Mouse (Mus musculus) T-cell, adult 2 months (primary cell): ENCODE results near the gene Klk4.

Source experiments
- DNase-seq: peaks from one replicate; pipeline ENCODE4 v3.0.0; 2022; ENCODE audit warnings: low spot score

The Klk4 gene

DNA sequence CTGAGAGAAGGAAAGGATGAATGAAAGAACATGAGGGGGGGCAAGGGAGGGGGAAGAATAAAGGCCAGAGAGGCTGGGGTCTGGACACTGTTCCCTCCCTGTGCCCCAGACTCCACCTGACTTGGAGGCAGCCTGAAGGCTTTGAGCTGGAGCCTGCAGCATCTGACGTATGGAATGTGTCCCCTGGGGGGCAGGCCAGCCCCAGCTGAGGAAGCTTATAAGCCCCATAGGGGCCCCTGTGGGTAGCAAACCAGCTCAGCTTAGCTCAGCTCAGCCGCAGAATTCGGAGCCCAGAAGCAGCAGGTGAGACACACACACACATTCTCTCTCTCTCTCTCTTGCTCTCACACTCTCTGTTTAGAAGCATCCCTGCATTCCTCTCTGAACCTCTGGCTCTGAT lies at the start of gene Klk4:
TSS of gene Klk4 (plus strand) at position 249 of the 400 bp plus-strand sequence.
- no peak for DNase-seq

DNA sequence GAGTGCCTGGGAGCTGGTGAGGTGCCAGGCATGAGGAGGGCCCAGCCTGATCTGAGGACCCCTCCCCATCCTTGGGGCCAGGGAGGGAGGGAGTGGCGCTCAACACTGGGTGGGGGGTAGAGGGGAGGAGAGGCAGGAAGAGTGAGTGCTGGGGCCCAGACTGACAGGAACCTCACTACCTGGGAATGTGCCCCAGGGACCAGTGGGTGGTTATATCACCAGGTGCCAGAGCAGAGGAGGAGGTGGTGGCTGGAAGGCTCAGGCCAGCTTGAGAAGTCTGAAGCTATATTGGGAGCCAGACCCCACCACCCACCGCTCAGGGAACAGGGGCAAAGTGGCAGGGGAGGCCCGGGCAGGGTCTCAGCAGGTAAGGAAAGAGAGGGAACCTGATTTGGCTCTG lies 39.3 kb upstream of the Klk4 start, which contains the start of gene Klk5:
TSS of gene Klk5 (plus strand) at position 271 of the 400 bp plus-strand sequence.
- no peak for DNase-seq

DNA sequence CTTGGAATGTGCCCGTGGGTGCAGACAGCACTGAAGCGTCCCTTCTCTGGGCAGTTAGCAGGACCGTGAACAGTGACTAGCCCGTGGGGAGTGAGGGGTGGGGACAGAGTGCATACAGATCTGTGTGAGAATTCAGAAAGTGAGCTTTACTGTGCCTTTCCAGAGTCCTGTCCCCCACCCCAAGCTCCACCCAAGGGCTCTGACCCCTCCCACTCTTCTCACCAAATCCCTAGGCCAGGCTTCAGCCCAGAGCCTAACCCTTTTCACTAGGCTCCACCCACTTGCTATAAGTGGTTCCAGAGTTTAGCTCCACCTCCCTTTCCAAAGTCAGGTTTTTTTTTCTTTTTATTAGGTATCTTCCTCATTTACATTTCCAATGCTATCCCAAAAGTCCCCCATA lies 37.2 kb upstream of the Klk4 start:
- no peak for DNase-seq

DNA sequence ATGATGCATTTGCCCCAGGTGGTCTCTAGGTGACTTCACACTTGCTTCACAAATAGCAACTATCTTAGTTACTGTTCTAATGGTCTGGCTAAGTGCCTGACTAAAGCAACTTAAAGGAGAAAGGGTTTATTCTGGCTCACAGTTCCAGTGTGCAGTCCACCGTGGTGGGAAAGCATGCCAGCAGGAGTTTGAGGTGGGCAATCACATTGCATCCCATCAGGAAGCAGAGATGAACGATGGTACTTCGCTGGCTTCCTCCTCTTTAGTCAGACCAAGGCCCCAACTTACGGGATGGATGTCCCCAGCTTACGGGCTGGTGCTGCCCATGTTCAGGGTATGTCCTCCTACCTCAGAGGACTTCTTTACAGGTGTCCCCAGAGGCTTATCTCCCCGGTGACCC lies 29.3 kb upstream of the Klk4 start:
- no peak for DNase-seq

DNA sequence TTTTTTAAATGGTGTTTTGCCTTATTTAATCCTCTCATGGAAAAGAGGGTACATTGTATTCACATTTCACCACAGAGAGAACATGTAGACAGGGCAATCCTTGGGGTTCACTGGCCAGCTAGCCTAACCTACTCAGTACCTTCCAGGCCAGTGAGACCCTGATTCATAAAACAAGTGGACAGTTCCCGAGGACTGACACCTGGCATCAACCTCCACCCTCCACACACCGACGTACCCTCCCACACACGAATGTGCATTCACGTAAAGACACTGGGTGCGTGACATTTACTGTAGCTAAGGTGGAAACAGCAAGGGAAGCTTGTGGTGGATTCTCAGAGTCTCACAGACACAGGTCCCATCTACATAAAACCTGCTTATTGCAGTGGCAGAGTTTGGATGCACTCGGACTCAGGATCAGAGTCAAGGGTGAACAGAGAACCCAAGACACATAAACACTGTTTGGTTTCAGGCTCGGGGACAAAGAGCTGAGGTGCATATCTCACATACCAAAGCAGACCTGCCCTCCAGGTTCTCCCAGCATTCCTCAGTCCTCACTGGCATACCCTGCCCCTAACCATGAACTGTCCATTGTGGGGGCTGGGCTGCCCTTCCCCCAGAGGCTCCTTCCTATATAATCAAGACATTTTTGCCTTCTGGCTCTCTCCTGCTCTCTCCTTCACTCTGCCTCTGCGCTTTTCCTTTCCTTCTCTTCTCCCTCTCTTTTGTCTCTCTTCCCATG lies 26.1 kb upstream of the Klk4 start:
- no peak for DNase-seq

DNA sequence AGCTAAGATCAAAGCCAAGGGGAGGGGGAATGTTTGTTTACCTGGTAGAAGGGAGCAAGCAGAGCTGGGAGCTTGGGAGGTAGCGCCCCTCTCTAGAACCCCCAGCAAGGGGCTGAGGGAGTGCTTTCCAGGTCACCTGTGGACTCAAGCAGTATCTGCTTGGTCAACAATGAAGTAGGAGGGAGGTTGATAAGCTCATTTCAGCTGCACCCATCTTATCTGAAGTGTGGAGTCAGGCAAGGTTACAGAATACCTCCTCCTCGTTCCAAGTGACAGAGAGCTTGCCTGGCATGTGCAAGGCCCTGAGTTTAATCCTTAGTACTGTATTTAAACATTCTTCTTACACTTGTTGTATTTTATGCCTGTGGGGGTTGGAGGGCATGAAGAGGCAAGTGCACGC lies 25.3 kb upstream of the Klk4 start:
- no peak for DNase-seq

DNA sequence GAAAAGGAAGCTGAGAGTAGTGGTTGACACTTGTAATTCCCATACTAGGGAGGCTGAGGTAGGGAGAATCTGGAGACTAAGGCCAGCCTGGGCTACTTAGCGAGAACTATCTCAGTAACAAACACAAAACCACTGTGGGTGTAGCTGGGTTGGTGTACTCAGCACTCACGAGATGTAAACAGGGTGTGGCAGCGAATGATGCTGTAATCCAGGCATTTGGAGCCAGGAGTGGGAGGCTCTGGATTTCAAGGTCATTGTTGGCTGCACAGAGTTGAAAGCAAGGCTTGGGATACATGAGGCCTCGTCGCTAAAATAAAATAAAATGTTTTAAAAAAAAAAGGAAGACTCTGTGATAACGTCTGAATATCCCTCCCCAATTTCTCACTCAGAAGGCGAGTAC lies 24.7 kb upstream of the Klk4 start:
- DNase-seq: no peak

DNA sequence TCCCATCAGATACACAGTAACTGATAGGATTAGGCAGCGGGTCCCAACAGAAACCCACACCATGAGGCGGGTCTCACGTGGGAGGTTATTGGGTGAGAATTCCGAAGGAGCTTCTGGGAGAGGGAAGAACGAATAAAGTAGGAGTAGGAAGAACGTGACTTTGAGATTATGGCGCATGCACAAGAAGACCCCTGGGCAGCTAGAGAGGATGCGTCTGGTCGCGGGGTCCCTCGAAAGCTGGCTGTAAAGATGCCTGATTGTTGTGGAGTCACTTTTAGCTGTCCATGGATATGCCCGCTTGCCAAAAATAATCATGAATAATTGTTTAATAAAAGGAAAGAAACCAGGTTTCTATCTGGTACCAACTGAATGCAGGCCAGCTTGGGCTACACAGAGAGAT lies 23.5 kb upstream of the Klk4 start:
- no peak for DNase-seq

DNA sequence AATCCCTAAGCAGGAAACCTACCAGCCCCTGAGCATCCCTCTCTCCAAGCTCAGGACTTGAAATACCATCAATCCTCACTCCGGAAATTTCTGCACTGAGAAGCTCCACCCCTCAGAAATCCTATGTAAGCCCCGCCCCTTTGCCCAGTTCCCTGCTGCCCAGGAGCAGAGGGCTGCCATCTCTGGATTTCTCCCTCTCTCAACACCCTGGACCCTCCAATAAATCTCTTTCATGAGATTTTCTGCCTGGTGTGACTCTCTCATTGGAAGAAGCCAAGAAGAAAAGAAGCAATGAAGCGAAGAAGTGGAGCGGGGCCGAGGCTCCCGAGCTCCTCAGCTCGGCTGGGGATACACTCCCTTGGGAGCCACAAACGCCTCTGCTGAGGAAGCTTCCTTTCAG lies 20.5 kb upstream of the Klk4 start:
- DNase-seq: no peak

DNA sequence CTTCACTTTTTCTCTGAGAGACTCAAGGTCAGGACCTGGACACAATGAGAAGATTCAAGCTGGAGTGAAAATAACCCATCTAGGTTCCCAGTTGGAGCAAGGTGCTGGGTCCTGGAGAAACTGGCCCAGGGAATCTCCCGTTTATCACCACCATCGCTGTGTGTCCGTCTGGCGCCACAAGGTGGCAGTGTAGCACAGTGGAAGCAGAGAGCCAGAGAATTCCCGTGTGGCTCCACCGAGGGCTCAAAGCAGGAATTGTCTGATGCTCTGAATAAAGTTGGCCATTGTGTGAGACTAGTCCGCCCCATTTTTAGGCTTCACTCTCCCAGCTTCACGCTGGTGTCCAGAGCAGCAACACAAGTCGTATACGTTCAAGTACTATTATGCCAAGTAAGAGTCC lies 7.7 kb upstream of the Klk4 start:
- DNase-seq: no peak

DNA sequence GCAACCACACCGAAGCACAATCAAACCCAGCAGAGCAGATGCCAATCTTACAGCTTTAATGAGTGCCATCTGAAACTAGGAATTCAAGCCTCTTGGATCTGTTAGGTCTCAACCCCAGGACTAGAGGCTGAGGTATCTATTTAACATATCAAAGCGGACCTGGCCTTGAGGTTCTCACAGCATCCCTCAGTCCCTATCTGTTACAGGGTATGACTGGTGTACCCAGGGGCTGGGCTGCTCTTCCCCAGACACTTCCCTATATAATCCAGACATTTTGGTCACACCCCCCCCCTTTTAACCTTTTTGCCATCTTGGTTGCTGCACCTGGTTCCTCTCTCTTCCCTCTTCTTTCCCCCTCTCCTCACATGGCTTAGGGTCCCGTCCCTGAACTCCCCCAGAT lies 7.3 kb upstream of the Klk4 start:
- DNase-seq: no peak

DNA sequence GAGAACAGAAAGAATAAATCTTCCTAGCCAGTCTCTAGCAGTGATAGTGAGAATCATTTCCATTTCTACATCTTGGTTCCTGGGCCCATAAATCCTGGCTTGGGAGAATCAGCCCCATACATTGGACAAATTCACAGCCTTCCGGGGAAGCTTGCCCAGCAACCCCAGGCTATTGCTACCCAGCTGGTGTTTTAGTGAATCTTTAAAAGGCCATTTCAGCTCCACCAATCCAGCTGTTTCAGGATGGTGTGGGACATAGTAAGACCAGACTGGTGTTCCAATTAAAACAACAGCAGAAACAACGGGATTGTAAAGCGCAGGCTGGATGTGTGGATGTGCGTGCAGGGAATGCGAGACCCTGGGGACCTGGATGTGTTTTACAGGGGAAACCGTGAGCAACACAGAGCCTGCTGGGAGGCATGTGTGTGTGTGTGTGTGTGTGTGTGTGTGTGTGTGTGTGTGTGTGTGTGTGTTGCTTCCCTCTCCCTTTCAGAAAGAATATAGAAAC lies 6.0 kb upstream of the Klk4 start:
- DNase-seq: no peak

DNA sequence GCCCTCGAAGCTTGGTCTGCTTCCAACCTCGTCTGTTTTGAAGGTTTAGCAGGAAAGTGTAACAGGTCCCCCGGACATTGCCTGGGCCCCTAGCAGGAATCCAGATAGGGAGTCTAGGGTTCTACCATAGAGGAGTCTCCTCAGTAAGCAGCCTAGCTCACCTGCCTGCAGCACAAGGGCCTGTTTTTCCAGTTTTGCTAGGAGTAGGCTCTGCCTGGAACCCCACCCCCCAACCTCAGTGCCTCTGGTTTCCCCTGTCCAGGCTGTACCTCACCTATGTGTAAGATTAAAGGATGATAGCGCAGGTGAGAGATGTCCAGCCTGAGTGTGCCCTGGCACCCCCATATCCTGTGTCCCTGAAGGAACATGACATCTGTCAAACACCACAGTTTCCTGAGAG lies 4.5 kb upstream of the Klk4 start:
- DNase-seq: no peak

DNA sequence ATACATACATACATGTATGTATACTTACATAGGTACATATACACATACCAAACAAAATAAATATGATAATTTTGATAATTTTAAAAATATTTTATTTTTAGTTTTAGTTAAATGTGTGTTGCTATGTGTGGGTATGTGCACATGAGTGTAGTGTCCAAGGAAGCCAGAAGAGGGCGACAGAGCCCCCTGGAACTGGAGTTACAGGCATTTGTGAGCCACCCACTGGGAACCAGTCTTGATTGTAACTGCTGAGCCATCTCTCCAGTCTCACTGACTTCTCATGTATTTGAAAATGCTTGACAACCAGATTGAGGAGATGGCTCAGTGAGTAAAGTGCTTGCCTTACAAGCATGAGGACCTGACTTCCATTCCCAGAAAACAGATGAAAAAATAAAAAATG lies 2.7 kb upstream of the Klk4 start:
- no peak for DNase-seq

DNA sequence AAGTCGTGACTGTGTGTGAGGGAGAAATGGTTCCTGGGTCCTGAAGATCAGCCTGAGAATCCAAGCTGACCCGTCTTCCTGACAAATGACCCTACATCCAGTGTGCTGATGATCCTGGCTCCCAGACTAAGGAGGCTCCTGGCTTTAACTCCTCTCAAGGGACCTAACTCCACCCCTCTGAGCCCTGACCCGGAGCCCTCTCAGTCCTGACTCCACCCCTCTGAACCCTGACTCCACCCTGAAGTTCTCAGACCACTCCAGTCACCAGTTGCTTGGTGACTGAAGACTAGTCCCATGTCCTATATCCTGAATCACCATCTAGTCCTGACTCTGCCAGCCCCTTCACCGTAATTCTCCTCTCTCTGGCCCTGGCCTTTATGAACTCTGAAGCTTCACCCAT lies 1.4 kb downstream of the Klk4 start:
- no peak for DNase-seq

DNA sequence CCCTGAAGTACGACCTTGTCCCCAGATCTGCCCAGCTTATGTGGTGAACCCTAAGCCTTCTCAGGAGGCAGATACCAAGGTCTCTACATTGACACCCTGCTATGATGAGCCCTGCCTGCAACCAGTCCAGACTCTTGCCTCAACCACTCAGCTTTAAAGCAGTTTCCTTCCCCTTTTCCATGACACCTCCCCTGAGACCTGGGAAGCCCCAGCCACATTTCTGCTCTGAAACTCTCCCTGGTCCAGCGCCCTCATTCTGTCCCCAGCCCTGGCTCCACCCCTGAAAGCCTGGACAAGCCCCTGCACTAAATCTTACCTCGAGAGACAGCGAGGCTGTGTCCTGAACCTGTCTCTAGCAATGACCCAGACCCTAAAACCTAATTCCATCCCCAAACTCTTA lies 1.9 kb downstream of the Klk4 start:
- no peak for DNase-seq

DNA sequence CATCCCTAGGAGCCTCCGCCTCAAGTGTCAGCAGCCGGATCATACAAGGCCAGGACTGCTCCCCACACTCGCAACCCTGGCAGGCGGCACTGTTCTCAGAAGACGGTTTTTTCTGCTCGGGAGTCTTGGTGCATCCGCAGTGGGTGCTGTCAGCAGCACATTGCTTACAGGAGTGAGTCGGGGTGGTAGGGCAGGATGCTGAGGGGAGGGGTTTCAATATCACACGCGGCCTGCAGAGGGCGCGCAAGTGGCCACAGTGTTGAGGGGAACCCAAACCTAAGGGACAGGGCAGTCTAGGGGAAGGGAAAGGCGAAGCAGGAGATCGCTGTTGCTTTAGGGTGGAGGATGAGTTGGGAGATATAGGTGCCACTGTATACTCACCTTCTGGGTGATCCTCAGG lies 2.6 kb downstream of the Klk4 start:
- peak; percentile 14 for DNase-seq

DNA sequence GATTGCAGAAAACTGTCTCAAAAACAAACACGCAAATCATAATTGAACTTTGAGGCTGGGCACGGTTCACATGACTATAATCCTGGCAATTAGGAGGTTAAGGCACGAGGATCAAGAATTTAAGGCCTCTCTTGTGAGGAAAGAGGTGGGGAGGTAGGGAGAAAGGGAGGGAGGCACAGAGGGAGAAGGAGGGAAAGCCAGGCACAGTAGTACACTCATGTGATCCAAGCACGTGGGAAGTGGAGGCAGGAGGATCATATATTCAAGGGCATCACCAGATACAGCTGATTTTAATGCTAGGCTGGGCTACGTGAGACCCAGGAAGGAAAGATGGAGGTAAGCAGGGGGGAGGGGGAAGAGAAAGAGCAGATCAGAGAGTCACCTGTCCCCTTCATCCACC lies 10.4 kb downstream of the Klk4 start:
- no peak for DNase-seq

DNA sequence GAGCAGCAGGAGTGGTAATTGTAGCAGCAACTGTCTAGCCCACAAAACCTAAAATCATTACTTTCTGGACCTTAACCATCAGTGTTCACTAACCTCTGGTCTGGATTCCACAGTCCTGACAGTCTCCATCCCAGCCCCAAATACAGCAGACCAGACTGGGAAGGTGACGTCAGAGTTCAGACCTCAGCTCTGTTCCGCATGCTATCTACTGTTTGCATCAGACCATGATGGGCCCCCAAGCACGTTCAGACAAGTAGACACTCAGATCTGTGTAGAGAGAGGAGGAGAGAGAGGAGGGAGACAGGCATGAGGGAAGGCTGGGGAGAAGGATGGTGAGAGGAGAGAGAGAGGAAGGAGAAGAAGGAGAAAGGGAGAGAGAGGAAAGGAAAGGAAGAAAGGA lies 10.8 kb downstream of the Klk4 start:
- DNase-seq: no peak

DNA sequence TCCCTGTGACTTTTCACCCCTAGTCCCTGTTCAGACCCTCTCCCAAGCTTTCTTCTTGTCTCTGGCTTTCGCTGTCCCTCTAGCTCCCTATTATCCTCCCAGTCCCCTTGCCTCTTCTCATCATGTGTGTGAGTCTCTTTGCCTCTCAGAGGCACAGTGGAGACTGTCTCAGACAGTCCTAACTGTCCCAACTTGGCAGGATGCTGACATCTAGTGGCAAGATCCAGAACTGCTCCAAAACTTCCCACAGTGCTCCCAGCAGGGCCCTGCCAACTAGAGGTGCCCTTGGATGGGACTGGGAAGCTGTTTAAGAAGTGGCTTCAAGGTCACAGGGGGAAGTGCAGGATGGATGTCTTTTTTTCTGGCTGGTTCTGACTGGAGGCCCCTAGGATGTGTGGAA lies 13.9 kb downstream of the Klk4 start:
- peak; percentile 54 for DNase-seq

DNA sequence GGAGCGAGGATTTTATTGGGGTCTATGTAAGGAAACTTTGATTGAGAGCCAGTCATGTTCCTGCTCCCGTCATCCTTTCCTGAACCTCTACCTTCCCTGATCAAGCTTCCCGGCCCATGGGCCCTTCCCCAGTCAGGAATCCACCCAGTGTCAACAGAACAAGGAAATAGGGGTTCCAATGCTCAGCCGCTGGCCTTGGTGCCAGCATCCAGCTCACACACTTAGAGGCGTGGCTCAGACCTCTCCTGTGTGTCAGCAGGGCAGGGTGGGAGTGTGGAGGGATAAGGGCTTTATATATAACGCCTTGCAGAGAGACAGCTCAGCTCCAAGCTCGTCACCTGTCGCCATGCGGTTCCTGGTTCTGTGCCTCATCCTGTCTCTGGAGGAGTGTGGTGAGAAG lies 33.9 kb downstream of the Klk4 start:
- DNase-seq: no peak

DNA sequence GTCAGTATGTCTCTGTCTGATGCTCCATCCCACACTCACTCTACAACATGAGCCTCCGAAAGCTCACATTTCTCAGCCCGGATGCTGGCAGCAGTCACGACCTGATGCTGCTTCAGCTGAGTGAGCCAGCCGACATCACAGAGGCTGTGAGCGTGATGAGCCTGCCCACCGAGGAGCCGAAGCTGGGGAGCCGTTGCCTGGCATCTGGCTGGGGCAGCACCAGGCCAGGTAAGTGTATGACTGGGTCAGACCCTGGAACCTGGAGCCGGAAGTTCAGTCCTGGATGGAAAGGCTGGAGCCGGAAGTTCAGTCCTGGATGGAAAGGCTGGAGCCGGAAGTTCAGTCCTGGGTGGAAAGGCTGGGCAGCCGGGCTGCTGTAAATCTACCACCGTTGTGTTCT lies 37.5 kb downstream of the Klk4 start:
- no peak for DNase-seq

DNA sequence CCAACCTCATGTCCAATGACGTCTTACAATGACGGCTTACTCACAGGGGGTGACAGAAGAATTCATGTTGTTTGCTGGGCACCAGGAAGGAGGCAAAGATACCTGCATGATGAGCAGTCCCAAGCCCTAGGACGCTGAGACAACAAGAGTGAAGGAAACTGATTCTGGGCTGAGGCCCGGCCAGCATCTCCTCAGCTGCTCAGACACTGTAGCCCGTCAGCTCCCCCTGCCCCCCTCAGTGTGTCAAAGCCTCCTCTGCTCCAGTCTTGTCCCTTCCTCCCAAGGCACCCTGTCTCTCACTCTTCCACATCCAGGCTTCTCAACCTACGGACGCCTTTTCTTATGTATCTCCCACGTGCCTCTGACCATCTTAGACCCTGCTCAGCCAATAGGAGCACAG lies 37.9 kb downstream of the Klk4 start:
- no peak for DNase-seq
